Mouse (Mus musculus) kidney, postnatal 14 days (tissue): ENCODE measurements around the gene Fbxo4.

ENCODE experiments used
- DNase-seq: peaks from one replicate; pipeline ENCODE4 v3.0.0; 2022; ENCODE audit warnings: mixed read lengths

Fbxo4 gene

DNA sequence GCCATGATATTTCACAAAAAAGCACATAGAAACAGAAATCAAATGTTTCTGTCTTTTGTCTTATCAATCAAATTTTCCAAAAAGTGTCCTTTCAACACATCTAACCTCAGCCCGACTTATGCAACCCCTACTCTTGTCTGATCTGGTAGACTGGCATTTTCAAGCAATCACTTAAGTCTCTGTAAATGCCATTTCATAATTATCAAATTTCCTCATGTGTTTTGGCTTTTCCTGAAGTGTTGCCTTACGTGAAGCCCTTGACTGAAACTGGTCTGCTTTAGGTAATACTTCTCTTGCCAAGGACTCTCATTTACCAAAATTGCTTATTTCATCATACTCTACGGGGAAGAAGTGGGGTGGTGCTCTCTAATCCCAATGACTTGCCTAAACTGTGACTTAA is 6.1 kb downstream of the Fbxo4 start:
- DNase-seq, result no peak

GRCm38 (mm10) chr15:3970193-3970592 is 9.2 kb downstream of the Fbxo4 start:
- DNase-seq, result no peak

DNA sequence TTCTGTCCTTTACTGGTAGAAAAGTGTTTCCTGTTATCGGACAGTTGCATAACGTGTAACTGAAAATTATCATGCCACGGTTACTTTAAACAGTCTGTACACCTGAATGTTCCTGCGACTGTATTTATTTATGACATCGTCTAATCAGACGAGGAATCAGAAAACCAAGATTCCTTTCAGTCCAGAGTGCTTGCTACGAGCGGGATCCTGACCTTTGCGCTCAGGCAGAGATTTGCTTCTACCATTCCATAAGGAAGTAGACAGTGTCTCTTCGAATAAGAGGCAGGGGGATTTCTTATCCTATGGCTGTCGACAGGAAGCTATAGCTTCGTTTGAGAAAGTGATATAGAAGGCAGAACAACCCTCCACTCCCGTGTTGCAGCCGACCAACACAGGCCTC is 9.6 kb downstream of the Fbxo4 start:
- DNase-seq, result no peak

DNA sequence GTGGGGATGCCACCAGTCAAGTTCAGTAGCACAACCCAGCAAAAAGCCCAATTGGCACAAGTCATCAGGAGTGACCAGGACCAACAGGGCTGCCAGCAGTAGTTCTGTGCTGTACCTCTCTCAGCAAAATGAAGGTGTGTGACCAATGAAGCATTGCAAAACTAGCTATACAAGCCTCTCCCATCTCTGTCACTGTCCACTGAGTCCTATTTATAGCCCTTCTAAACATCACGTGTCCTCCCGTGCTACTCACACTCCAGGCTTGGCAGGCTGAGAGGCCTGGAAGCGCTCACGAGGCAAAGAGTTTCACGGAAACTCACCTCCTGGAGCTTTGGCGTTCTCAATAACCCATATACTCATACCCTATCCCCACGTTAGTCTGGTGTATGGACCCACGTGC is 17.1 kb downstream of the Fbxo4 start:
- DNase-seq, result peak; percentile 42

DNA sequence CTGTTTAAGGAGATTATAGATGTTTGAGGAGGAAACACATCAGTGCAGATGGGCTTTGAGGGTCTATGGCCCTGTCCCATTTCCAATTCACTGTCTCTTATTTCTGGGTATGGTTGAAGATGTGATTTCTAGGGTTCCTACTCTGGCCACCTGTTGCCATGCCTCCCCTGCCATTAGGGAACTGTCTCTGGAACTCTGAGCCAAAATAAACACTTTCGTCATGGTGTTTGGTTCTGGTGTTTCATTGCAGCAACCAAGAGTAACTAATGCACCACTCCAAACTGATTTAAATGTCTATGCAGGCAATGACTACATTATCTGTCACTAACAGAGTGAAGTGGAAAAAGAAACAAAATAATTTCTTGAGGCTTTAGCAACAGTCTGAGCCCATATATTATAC is 19.3 kb downstream of the Fbxo4 start:
- DNase-seq, result peak; percentile 24

- peak; percentile 60 for DNase-seq
Observed at GRCm38 (mm10) chr15:3957982-3958381, 21.4 kb downstream of the Fbxo4 start.

GRCm38 (mm10) chr15:3954971-3955370 is 24.4 kb downstream of the Fbxo4 start:
- DNase-seq, result no peak

DNA sequence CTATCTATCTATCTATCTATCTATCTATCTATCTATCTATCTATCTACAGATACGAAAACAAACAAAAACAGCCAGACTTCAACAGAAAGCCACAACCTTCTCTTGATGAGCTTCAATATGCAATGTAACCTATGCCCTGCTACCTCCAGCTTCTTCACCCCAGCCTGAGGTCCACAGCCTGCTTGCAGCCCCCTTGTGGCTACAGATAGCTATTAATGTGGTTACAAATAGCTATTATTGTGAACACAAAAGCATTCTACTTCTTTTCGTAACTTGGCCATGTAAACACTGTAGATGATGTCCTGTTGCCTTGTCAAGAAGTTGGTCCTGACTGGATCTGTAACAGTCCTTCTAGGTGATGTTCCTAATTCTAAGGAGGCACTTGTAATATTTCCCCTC is 41.2 kb downstream of the Fbxo4 start:
- DNase-seq, result no peak

- DNase-seq, result no peak
Observed at GRCm38 (mm10) chr15:3936056-3936455, 43.3 kb downstream of the Fbxo4 start.

DNA sequence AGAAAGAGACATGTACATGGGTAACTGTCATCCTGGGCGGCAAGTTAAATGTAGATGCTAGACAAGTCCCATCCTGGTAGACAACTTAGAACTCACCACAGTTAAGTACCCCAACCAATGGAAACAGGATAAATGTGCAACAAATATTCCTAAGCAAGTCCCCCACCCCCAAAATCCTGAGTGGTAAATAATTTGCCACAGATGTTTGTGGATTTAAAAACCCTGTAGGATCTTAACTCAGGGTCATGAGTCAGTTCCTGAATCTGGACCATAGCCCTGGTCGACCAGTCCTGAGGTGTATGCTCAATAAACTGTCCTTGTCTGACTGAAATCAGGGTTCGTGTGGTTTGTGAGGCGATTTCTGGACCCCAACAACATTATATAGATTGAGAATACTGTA is 45.9 kb downstream of the Fbxo4 start:
- DNase-seq, result no peak

DNA sequence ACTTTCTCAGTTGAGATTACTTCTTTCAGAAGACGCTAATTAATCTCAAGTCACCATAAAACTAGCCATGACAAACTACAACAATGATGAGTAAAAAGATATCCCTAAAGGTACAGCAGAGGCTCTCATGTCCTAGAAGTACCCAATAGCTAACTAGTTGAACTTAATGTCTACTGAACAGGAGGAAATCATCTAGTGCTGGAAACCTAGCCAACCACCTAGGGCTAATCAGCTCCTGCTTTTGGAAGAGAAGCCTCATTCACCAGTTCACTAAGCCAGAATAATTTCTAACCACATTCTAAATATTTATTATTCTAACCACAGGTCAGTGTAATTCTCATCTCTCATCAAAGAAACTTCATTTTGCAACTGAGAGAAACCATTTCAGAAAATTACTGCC is 47.4 kb downstream of the Fbxo4 start:
- DNase-seq, result no peak
